Mouse (Mus musculus): ENCODE measurements around the gene Tmem120b. TPM values are rescaled to one million over a fixed set of nuclear protein-coding genes. Genes with fewer than 3 reads are reported as not detected.
A peak's percentile ranks its signal among the peaks of the same experiment; 100 is the strongest.

Tmem120b gene
- polyA plus RNA-seq, 1 experiment from 2014 or later = 11.9 TPM

DNA sequence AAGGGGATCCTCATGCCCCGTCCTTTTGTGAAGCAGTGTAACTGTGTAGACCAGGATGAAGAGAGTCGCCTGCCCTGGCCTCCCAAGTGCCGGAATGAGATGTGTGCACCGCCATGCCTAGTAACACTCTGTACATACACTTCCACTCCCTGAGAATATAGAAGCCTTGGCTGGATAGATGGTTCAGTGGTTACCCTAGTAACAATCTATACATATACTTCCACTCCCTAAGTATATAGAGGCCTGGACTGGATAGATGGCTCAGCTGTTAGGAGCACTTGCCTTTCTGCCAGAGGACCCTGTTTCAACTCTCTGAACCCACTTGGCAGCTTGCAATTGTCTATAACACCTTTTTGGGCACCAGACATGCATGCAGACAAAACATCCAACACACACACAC, 33.1 kb upstream of the Tmem120b start:
- Histone ChIP-seq H3K4me2 (replicated peaks; ENCODE audit: low read depth, low read length) (no peak overlapping the region), H3K27me3 (replicated peaks; ENCODE audit: insufficient read depth, low read length) (no peaks in the 10 kb centered on the region), H3K9ac (replicated peaks; ENCODE audit: low read depth) (no peak overlapping the region), H3K36me3 (ENCODE audit: insufficient read depth, low read length) (no peaks in the 10 kb centered on the region), H3K4me3 (ENCODE audit: low read depth, low read length) (no peak overlapping the region), H3K27ac (ENCODE audit: low read length) (no peak overlapping the region), H3K9me3 (ENCODE audit: low read length) (no peaks in the 10 kb centered on the region), H3K4me1 (ENCODE audit: insufficient read depth, low read depth, low read length) (peaks cover 16% of the 10 kb centered on the region; the same call in 1 of the 2 replicates)
- DNase-seq (ENCODE audit: low spot score) (no peak), ATAC-seq (no peak)
- TF ChIP-seq EP300 (IDR thresholded peaks at IDR 0.05) = no peak
- TF ChIP-seq CTCF (IDR thresholded peaks at IDR 0.05) = no peak
- WGBS = 67% methylated on average over 4 of the region's 4 CpGs

GRCm38 (mm10) chr5:123035564-123035963, 32.7 kb upstream of the Tmem120b start:
- Histone ChIP-seq H3K27me3 (replicated peaks; ENCODE audit: insufficient read depth, low read length) (no peaks in the 10 kb centered on the region), H3K4me3 (ENCODE audit: low read depth, low read length) (no peak overlapping the region), H3K4me1 (ENCODE audit: insufficient read depth, low read depth, low read length) (peaks cover 16% of the 10 kb centered on the region; the same call in 1 of the 2 replicates), H3K27ac (ENCODE audit: low read length) (no peak overlapping the region), H3K36me3 (ENCODE audit: insufficient read depth, low read length) (no peaks in the 10 kb centered on the region), H3K9me3 (ENCODE audit: low read length) (no peaks in the 10 kb centered on the region), H3K4me2 (replicated peaks; ENCODE audit: low read depth, low read length) (no peak overlapping the region), H3K9ac (replicated peaks; ENCODE audit: low read depth) (no peak overlapping the region)
- peak; percentile 83 for DNase-seq (ENCODE audit: low spot score)
- TF ChIP-seq CTCF (IDR thresholded peaks at IDR 0.05) = no peak
- peak; percentile 71 for ATAC-seq
- WGBS = 5% methylated on average over 6 of the region's 6 CpGs

- no peaks in the 10 kb centered on the region for H3K27me3 ChIP-seq (replicated peaks; ENCODE audit: insufficient read depth, low read length)
- H3K4me2 ChIP-seq (replicated peaks; ENCODE audit: low read depth, low read length) = no peak overlapping the region
- H3K4me3 ChIP-seq (ENCODE audit: low read depth, low read length) = no peak overlapping the region
- no peak for TF ChIP-seq CTCF (IDR thresholded peaks at IDR 0.05)
- H3K36me3 ChIP-seq (ENCODE audit: insufficient read depth, low read length) = no peaks in the 10 kb centered on the region
- ATAC-seq = no peak
- DNase-seq (ENCODE audit: low spot score) = no peak
- WGBS = 75% methylated on average over 5 of the region's 5 CpGs
- H3K9me3 ChIP-seq (ENCODE audit: low read length) = no peaks in the 10 kb centered on the region
- peaks cover 16% of the 10 kb centered on the region; the same call in 1 of the 2 replicates for H3K4me1 ChIP-seq (ENCODE audit: insufficient read depth, low read depth, low read length)
- H3K27ac ChIP-seq (ENCODE audit: low read length) = no peak overlapping the region
- H3K9ac ChIP-seq (replicated peaks; ENCODE audit: low read depth) = no peak overlapping the region
These were observed 30.1 kb upstream of the Tmem120b start for GRCm38 (mm10) chr5:123038115-123038514.

GRCm38 (mm10) chr5:123039120-123039752, 29.0 kb upstream of the Tmem120b start:
- H3K27ac ChIP-seq (ENCODE audit: low read length) = peak overlapping the region; percentile 43; the same call in 1 of the 2 replicates
- H3K4me3 ChIP-seq (ENCODE audit: low read depth, low read length) = peak overlapping the region; percentile 27
- H3K4me2 ChIP-seq (replicated peaks; ENCODE audit: low read depth, low read length) = peak overlapping the region; percentile 51
- WGBS = 5% methylated on average over 25 of the region's 25 CpGs
- no peaks in the 10 kb centered on the region for H3K27me3 ChIP-seq (replicated peaks; ENCODE audit: insufficient read depth, low read length)
- H3K4me1 ChIP-seq (ENCODE audit: insufficient read depth, low read depth, low read length) = peaks cover 16% of the 10 kb centered on the region; the same call in 1 of the 2 replicates
- H3K36me3 ChIP-seq (ENCODE audit: insufficient read depth, low read length) = no peaks in the 10 kb centered on the region
- no peaks in the 10 kb centered on the region for H3K9me3 ChIP-seq (ENCODE audit: low read length)
- no peak overlapping the region for H3K9ac ChIP-seq (replicated peaks; ENCODE audit: low read depth)
- ATAC-seq (peak; percentile 82), DNase-seq (ENCODE audit: low spot score) (peak; percentile 85)
- TF ChIP-seq EP300 (IDR thresholded peaks at IDR 0.05) = no peak
- no peak for TF ChIP-seq CTCF (IDR thresholded peaks at IDR 0.05)

GRCm38 (mm10) chr5:123040796-123041195, 27.4 kb upstream of the Tmem120b start:
- WGBS = 30% methylated on average over 7 of the region's 7 CpGs
- ATAC-seq = peak; percentile 52; the same call in 1 of the 2 replicates
- Histone ChIP-seq H3K36me3 (ENCODE audit: insufficient read depth, low read length) (no peaks in the 10 kb centered on the region), H3K9me3 (ENCODE audit: low read length) (no peaks in the 10 kb centered on the region), H3K4me2 (replicated peaks; ENCODE audit: low read depth, low read length) (no peak overlapping the region), H3K4me3 (ENCODE audit: low read depth, low read length) (no peak overlapping the region), H3K27ac (ENCODE audit: low read length) (peak overlapping the region; percentile 20; the same call in 1 of the 2 replicates), H3K4me1 (ENCODE audit: insufficient read depth, low read depth, low read length) (peaks cover 8% of the 10 kb centered on the region; the same call in 1 of the 2 replicates), H3K9ac (replicated peaks; ENCODE audit: low read depth) (no peak overlapping the region), H3K27me3 (replicated peaks; ENCODE audit: insufficient read depth, low read length) (no peaks in the 10 kb centered on the region)
- DNase-seq (ENCODE audit: low spot score) = peak; percentile 37
- no peak for TF ChIP-seq CTCF (IDR thresholded peaks at IDR 0.05)
- TF ChIP-seq EP300 (IDR thresholded peaks at IDR 0.05) = peak; percentile 63

GRCm38 (mm10) chr5:123043856-123044255, 24.4 kb upstream of the Tmem120b start:
- Histone ChIP-seq H3K27me3 (replicated peaks; ENCODE audit: insufficient read depth, low read length) (no peaks in the 10 kb centered on the region), H3K36me3 (ENCODE audit: insufficient read depth, low read length) (no peaks in the 10 kb centered on the region), H3K9me3 (ENCODE audit: low read length) (no peaks in the 10 kb centered on the region), H3K4me3 (ENCODE audit: low read depth, low read length) (no peak overlapping the region), H3K9ac (replicated peaks; ENCODE audit: low read depth) (no peak overlapping the region), H3K4me2 (replicated peaks; ENCODE audit: low read depth, low read length) (no peak overlapping the region), H3K4me1 (ENCODE audit: insufficient read depth, low read depth, low read length) (peaks cover 6% of the 10 kb centered on the region; the same call in 1 of the 2 replicates), H3K27ac (ENCODE audit: low read length) (no peak overlapping the region)
- peak; percentile 64 for TF ChIP-seq CTCF (IDR thresholded peaks at IDR 0.05)
- no peak for TF ChIP-seq EP300 (IDR thresholded peaks at IDR 0.05)
- ATAC-seq (no peak), DNase-seq (ENCODE audit: low spot score) (no peak)
- 20% methylated on average over 7 of the region's 7 CpGs for WGBS

Data from lung, postnatal 0 days (tissue).